Mouse (Mus musculus) CH12.LX (cell line): Measurements from ENCODE around the gene Uqcc3. TPM values are rescaled to one million over a fixed set of nuclear protein-coding genes. Genes with fewer than 3 reads are reported as not detected.

Experiments used
- DNase-seq: peaks from one replicate; pipeline ENCODE4 v3.0.0-alpha.2; 2013; ENCODE audit errors: extremely low read depth
- H3K27ac ChIP-seq: 2 replicates; pipeline ENCODE4 v1.5.1; 2012; ENCODE audit warnings: low read depth, mild to moderate bottlenecking, control low read depth, moderate library complexity; ENCODE audit not compliant: insufficient read depth
- H3K27me3 ChIP-seq: replicated peaks from 2 replicates; pipeline ENCODE3; 2012; ENCODE audit warnings: inconsistent platforms
- H3K36me3 ChIP-seq, 2 experiments: replicated peaks in 1 of 2; 2 replicates each; pipeline versions ENCODE3 to v1.6.1; 2012; ENCODE audit warnings: inconsistent platforms in 1 of 2, low read length in 1 of 2, mild to moderate bottlenecking in 1 of 2, mixed read lengths in 1 of 2, moderate library complexity in 1 of 2; ENCODE audit not compliant: control insufficient read depth in 1 of 2, insufficient read depth in 1 of 2
- H3K4me1 ChIP-seq, 2 experiments: 2 replicates each; pipeline ENCODE4 v1.6.1; 2012; ENCODE audit warnings: inconsistent platforms in 1 of 2, moderate library complexity in 1 of 2; ENCODE audit not compliant: insufficient read depth in 2 of 2, control insufficient read depth in 1 of 2
- H3K4me2 ChIP-seq: 2 replicates; pipeline ENCODE4 v1.6.1; 2012; ENCODE audit warnings: low read depth, mild to moderate bottlenecking, control low read depth; ENCODE audit not compliant: poor library complexity, insufficient read depth, severe bottlenecking
- H3K4me3 ChIP-seq, 3 experiments: fragments of 150-350 bp in 1 of 3; sonication (generic) in 1 of 3; replicated peaks in 1 of 3; 2 replicates each; pipeline versions ENCODE3 to v1.5.1; 2011 to 2012; ENCODE audit warnings: low read depth in 2 of 3, low read length in 2 of 3, mild to moderate bottlenecking in 2 of 3, moderate library complexity in 2 of 3, control low read depth in 1 of 3, improper control_type of control experiment in 1 of 3, inconsistent platforms in 1 of 3, mixed read lengths in 1 of 3; ENCODE audit not compliant: poor library complexity in 1 of 3
- H3K79me2 ChIP-seq: replicated peaks from 2 replicates; pipeline ENCODE4 v1.6.1; 2012; ENCODE audit warnings: mild to moderate bottlenecking, moderate library complexity; ENCODE audit not compliant: control insufficient read depth, poor library complexity, insufficient read depth, severe bottlenecking; ENCODE audit errors: extremely low read depth
- H3K9ac ChIP-seq: 2 replicates; pipeline ENCODE4 v1.6.1; 2012; ENCODE audit warnings: low read depth, mild to moderate bottlenecking, control low read depth, moderate library complexity; ENCODE audit not compliant: insufficient read depth
- H3K9me3 ChIP-seq: replicated peaks from 2 replicates; pipeline ENCODE3; 2012; ENCODE audit warnings: low read length, inconsistent platforms, mixed read lengths
- BHLHE40 ChIP-seq: IDR thresholded peaks from 2 replicates; pipeline ENCODE4 v1.6.1; 2011; ENCODE audit warnings: mild to moderate bottlenecking, low read depth, low read length, improper control_type of control experiment
- CHD1 ChIP-seq: IDR thresholded peaks from 2 replicates; pipeline ENCODE4 v1.6.1; 2012; ENCODE audit warnings: low read depth, low read length, improper control_type of control experiment, inconsistent platforms
- CHD2 ChIP-seq: IDR thresholded peaks from 2 replicates; pipeline ENCODE4 v1.6.1; 2011; ENCODE audit warnings: low read length, improper control_type of control experiment
- CTCF ChIP-seq, 2 experiments: IDR thresholded peaks in 1 of 2; conservative IDR thresholded peaks in 1 of 2; 2 replicates each; pipeline ENCODE4 v1.5.1; 2011 to 2012; ENCODE audit warnings: low read depth in 2 of 2, low read length in 2 of 2, improper control_type of control experiment in 1 of 2, inconsistent platforms in 1 of 2, mild to moderate bottlenecking in 1 of 2, moderate library complexity in 1 of 2
- E2F4 ChIP-seq: IDR thresholded peaks from 2 replicates; pipeline ENCODE4 v1.6.1; 2011; ENCODE audit warnings: low read depth, low read length, improper control_type of control experiment; ENCODE audit not compliant: insufficient replicate concordance
- ELF1 ChIP-seq: IDR thresholded peaks from 2 replicates; pipeline ENCODE4 v1.6.1; 2014; ENCODE audit warnings: low read depth, mild to moderate bottlenecking, inconsistent platforms, low read length, improper control_type of control experiment
- EP300 ChIP-seq: IDR thresholded peaks from 2 replicates; pipeline ENCODE4 v1.6.1; 2011; ENCODE audit warnings: low read length, improper control_type of control experiment
- ETS1 ChIP-seq: conservative IDR thresholded peaks from 2 replicates; pipeline ENCODE4 v1.6.1; 2012; ENCODE audit warnings: low read depth, mild to moderate bottlenecking, inconsistent platforms, low read length, improper control_type of control experiment, moderate library complexity
- HCFC1 ChIP-seq: IDR thresholded peaks from 2 replicates; pipeline ENCODE4 v1.6.1; 2012; ENCODE audit warnings: low read depth, mild to moderate bottlenecking, inconsistent platforms, low read length, improper control_type of control experiment
- IRF4 ChIP-seq: IDR thresholded peaks from 2 replicates; pipeline ENCODE4 v1.6.1; 2014; ENCODE audit warnings: low read depth, mild to moderate bottlenecking, inconsistent platforms, low read length, improper control_type of control experiment
- JUN ChIP-seq: IDR thresholded peaks from 2 replicates; pipeline ENCODE4 v1.6.1; 2011; ENCODE audit warnings: low read depth, mild to moderate bottlenecking, low read length, improper control_type of control experiment, moderate library complexity; ENCODE audit not compliant: insufficient read depth
- JUND ChIP-seq: conservative IDR thresholded peaks from 2 replicates; pipeline ENCODE4 v1.6.1; 2011; ENCODE audit warnings: low read depth, low read length, improper control_type of control experiment
- KAT2A ChIP-seq: IDR thresholded peaks from 2 replicates; pipeline ENCODE4 v1.6.1; 2012; ENCODE audit warnings: low read length, improper control_type of control experiment, inconsistent platforms; ENCODE audit not compliant: insufficient replicate concordance
- MAFK ChIP-seq: IDR thresholded peaks from 2 replicates; pipeline ENCODE4 v1.6.1; 2011; ENCODE audit warnings: low read length, improper control_type of control experiment; ENCODE audit not compliant: insufficient replicate concordance
- MAX ChIP-seq: IDR thresholded peaks from 2 replicates; pipeline ENCODE4 v1.6.1; 2011; ENCODE audit warnings: low read length, improper control_type of control experiment
- MAZ ChIP-seq: IDR thresholded peaks from 2 replicates; pipeline ENCODE4 v1.6.1; 2012; ENCODE audit warnings: low read depth, mild to moderate bottlenecking, inconsistent platforms, low read length, improper control_type of control experiment, moderate library complexity
- MXI1 ChIP-seq: IDR thresholded peaks from 2 replicates; pipeline ENCODE4 v1.6.1; 2011; ENCODE audit warnings: mild to moderate bottlenecking, low read depth, low read length, improper control_type of control experiment
- MYC ChIP-seq: IDR thresholded peaks from 2 replicates; pipeline ENCODE4 v1.6.1; 2011; ENCODE audit warnings: low read depth, mild to moderate bottlenecking, improper control_type of control experiment, low read length
- NELFE ChIP-seq: IDR thresholded peaks from 2 replicates; pipeline ENCODE4 v1.6.1; 2011; ENCODE audit warnings: low read depth, low read length, improper control_type of control experiment
- POLR2A ChIP-seq: IDR thresholded peaks from 2 replicates; pipeline ENCODE4 v1.6.1; 2011; ENCODE audit warnings: low read depth, mild to moderate bottlenecking, improper control_type of control experiment, low read length
- POLR2AphosphoS2 ChIP-seq: IDR thresholded peaks from 2 replicates; pipeline ENCODE4 v1.6.1; 2011; ENCODE audit warnings: low read depth, low read length, improper control_type of control experiment
- RAD21 ChIP-seq: IDR thresholded peaks from 2 replicates; pipeline ENCODE4 v1.6.1; 2011; ENCODE audit warnings: low read depth, mild to moderate bottlenecking, low read length, improper control_type of control experiment, moderate library complexity
- RCOR1 ChIP-seq: conservative IDR thresholded peaks from 2 replicates; pipeline ENCODE4 v1.6.1; 2012; ENCODE audit warnings: low read depth, mild to moderate bottlenecking, inconsistent platforms, low read length, improper control_type of control experiment
- TBP ChIP-seq: conservative IDR thresholded peaks from 2 replicates; pipeline ENCODE4 v1.6.1; 2011; ENCODE audit warnings: low read depth, low read length, improper control_type of control experiment
- TCF12 ChIP-seq: IDR thresholded peaks from 2 replicates; pipeline ENCODE4 v1.6.1; 2014; ENCODE audit warnings: low read depth, mild to moderate bottlenecking, inconsistent platforms, low read length, improper control_type of control experiment
- USF1 ChIP-seq: IDR thresholded peaks from 2 replicates; pipeline ENCODE4 v1.6.1; 2014; ENCODE audit warnings: low read depth, mild to moderate bottlenecking, inconsistent platforms, low read length, improper control_type of control experiment
- USF2 ChIP-seq: conservative IDR thresholded peaks from 2 replicates; pipeline ENCODE4 v1.6.1; 2011; ENCODE audit warnings: low read depth, low read length, improper control_type of control experiment
- ZC3H11A ChIP-seq: IDR thresholded peaks from 2 replicates; pipeline ENCODE4 v1.6.1; 2012; ENCODE audit warnings: low read depth, mild to moderate bottlenecking, inconsistent platforms, low read length, improper control_type of control experiment
- ZKSCAN1 ChIP-seq: IDR thresholded peaks from 2 replicates; pipeline ENCODE4 v1.6.1; 2012; ENCODE audit warnings: low read depth, inconsistent platforms, low read length, improper control_type of control experiment, borderline replicate concordance
- ZMIZ1 ChIP-seq: IDR thresholded peaks from 2 replicates; pipeline ENCODE4 v1.6.1; 2012; ENCODE audit warnings: low read depth, mild to moderate bottlenecking, inconsistent platforms, low read length, improper control_type of control experiment
- ZNF384 ChIP-seq: IDR thresholded peaks from 2 replicates; pipeline ENCODE4 v1.6.1; 2012; ENCODE audit warnings: low read depth, low read length, improper control_type of control experiment, inconsistent platforms
- dilution Hi-C: fragments of 300-500 bp; cut with MboI; formaldehyde crosslinking; loops from 2 replicates; pipeline ENCODE4 v1.14.3; 2020; ENCODE audit warnings: low sequenced_read_pairs; ENCODE audit not compliant: extremely low pct_unique_long_range_greater_than_20kb, extremely low pct_ligation_motif_present
- in situ Hi-C: fragments of 300-500 bp; cut with MboI; formaldehyde crosslinking; loops from 3 replicates; pipeline ENCODE4 v1.14.3; 2019; ENCODE audit warnings: low sequenced_read_pairs, low pct_ligation_motif_present, low pct_unique_long_range_greater_than_20kb, mixed read lengths
- polyA plus RNA-seq: library from polyadenylated mRNA; unstranded; fragments of >175 nt; gene quantifications from 2 replicates; pipeline ENCODE4 v1.2.1, GENCODE M21; 2012; ENCODE audit warnings: low read depth; ENCODE audit not compliant: insufficient read length
- total RNA-seq, 2 experiments: library from RNA; depleted of rRNA; stranded (reverse); fragments of 300-350 nt in 1 of 2; fragments of >200 nt in 1 of 2; gene quantifications; 2 replicates each; pipeline ENCODE4 v1.2.3; 2012 to 2014

Gene Uqcc3
- total and polyA plus RNA-seq, 3 experiments, result 23.5 to 56.6 (median 42.6) TPM

DNA sequence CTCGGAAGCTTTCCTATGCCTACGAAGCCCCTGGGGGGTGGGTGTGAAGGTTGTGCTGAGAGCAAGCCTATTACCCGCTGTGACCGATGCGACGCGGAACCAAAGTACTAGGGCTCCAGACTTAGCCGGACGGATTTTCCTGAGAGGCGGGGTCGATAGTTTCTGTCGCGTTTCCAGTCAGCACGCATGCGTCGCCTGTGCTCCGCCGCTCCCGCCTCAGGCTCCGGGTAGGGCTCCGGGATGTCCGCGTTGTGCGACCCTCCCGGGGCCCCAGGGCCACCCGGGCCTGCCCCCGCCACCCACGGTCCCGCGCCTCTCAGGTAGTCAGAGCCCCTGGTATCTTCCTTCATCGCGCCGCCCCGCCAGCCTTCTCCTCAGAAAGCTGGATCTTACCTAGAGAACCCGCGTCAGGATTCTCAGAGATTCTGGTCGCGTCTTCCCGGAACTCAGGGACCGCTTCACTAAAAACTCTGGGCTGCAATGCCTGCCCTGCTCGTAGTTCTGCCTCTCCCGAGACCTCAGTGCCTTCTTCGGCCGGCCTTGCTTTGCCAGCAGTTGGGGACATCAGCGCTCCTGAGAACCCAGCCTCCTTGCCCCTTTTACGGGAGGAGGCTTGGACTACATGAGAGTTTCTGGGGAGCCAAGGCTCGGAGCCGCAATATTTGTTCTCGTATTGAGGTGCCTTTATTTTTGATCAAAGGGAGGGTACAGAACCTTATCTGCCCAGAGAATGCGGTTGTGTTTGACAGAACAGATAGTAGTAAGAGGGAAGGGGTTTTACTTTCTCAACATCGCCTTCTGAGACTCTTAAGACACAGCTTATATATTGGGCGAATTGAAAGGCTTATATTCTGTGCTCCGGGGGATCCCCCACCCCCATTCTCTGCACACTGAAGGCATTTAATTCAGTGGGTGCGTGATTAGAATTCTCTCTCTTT is 12.4 kb upstream of the Uqcc3 start, which contains the start of gene Ints5 (continued):
- TF ChIP-seq MYC, result peak; percentile 83; the same call in 1 of the 2 replicates
- TF ChIP-seq JUND, result no peak
- TF ChIP-seq ELF1, result peak; percentile 77
- 0 out of 2 replicates have a peak, but pooled peaks have one; percentile 27 for TF ChIP-seq ZNF384
- peak; percentile 96 for TF ChIP-seq TBP
- TF ChIP-seq IRF4, result peak; percentile 84
- TF ChIP-seq POLR2AphosphoS2, result peak; percentile 90
- no peak for TF ChIP-seq ZKSCAN1
- no peak for TF ChIP-seq USF2
- TF ChIP-seq ETS1, result no peak

DNA sequence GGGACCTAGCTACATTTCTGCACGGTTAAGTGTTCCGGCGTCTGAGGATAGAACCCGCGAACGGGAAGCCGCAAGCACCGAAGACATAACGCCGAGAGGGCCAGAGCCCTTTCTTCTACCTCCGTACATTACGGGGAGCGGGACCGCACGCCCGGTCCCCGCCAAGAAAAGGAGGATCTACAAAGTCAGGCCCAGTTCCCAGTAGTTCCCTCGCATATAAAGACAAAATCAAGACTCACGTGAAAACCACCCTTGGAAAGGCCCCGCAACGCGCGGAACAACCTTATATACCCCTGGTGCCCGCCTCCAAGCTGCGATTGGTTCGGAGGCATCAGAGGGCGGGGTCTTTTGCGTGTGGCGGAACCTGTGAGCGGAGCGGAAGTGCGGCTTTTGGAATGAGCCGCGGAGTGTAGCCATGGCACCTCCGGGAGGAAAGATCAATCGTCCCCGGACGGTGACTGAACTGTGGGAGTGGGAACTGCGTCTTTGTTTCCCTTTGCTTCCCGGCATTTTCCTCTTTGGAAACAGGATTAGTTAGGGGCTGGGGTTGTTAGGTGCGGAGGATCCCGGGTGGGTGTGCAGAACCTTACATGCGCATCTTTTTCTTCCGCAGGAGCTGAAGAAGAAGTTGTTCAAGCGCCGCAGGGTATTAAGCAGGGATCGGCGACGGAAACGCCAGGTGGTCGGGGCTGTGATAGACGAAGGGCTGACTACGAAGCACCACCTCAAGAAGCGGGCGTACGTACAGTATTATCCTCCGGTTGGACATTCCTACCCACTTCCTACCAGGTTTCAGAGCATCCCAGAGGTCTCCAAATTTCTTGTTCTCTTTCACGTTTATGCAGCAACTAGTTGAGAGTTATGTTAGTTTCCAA is 8.0 kb upstream of the Uqcc3 start, which contains the start of the genes 1810009A15Rik and Gm49416:
Gene 1810009A15Rik (plus strand): TSS at position 343 of the 875 bp plus-strand sequence.
Gene Gm49416 (plus strand): TSS at position 416 of the 875 bp plus-strand sequence.
- Histone ChIP-seq H3K4me2 (peak within 1 kb of the TSS; percentile 66), H3K9ac (peak within 1 kb of the TSS; percentile 95), H3K4me3 (peak within 1 kb of the TSS; percentile 72 to 81 (median 77)), H3K4me1 (peaks cover 0 to 30% of the 10 kb centered on the region in 2 experiments; a peak in 2 of 4 replicates), H3K9me3 (no peaks in the 10 kb centered on the region), H3K79me2 (peaks cover 35% of the 10 kb centered on the region), H3K27me3 (no peaks in the 10 kb centered on the region), H3K27ac (peak within 1 kb of the TSS; percentile 50; the same call in 1 of the 2 replicates), H3K36me3 (peaks cover 14 to 22% of the 10 kb centered on the region in 2 experiments)
- DNase-seq, result peak; percentile 97
- in situ Hi-C loops (no loop called here), dilution Hi-C loops (no loop called here)
- TF ChIP-seq USF1 (no peak), RCOR1 (no peak; the same call in 1 of the 2 replicates), TCF12 (peak; percentile 93), CTCF (conservative IDR thresholded peaks at IDR 0.05 in 1 of 2, IDR thresholded peaks at IDR 0.05 in 1 of 2; ENCODE audit: low read depth in 2 of 2, low read length in 2 of 2) (no peak), CHD1 (no peak; the same call in 1 of the 2 replicates), HCFC1 (peak; percentile 81), ZKSCAN1 (no peak), MXI1 (peak; percentile 89), JUN (no peak), ETS1 (0 out of 2 replicates have a peak, but pooled peaks have one; percentile 30), TBP (peak; percentile 98), MYC (peak; percentile 74; the same call in 1 of the 2 replicates), BHLHE40 (peak; percentile 90), MAFK (no peak), JUND (no peak), KAT2A (peak; percentile 67; the same call in 1 of the 2 replicates), MAX (peak; percentile 82), NELFE (peak; percentile 99), E2F4 (peak; percentile 52; the same call in 1 of the 2 replicates), ZNF384 (no peak), EP300 (no peak), ZC3H11A (no peak), MAZ (peak; percentile 14; the same call in 1 of the 2 replicates), POLR2A (peak; percentile 99), ZMIZ1 (peak; percentile 97), RAD21 (no peak), CHD2 (no peak)
